Mouse (Mus musculus): ENCODE measurements around the gene Flvcr1.

Flvcr1 gene

DNA sequence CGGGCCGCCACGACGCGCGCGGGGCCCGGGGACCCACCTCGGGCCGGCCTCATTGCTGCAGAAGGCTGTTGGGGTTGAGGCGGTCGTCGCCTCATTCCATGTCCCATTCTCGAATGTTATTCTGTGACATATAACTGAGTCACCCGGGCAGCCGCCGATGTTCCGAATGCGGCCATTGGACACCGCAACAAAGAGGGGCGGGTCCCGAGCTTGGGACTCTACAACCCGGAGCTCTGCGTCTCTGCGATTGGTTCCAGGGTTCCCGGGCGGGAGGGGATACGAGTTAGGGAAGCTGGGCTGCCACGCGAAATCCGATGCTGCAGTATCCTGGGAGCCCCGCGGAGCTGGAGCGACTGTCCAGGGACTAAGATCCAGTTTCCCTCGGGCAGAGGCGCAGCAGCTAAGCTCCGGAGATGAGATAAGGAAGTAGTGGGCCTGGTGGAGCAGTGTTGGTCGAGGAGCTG, 46.8 kb downstream of the Flvcr1 start, which contains the start of gene Vash2:
Gene Vash2 (minus strand): TSS at position 197 of the 464 bp plus-strand sequence.
- peak; percentile 87 for DNase-seq (ENCODE audit: low spot score)

DNA sequence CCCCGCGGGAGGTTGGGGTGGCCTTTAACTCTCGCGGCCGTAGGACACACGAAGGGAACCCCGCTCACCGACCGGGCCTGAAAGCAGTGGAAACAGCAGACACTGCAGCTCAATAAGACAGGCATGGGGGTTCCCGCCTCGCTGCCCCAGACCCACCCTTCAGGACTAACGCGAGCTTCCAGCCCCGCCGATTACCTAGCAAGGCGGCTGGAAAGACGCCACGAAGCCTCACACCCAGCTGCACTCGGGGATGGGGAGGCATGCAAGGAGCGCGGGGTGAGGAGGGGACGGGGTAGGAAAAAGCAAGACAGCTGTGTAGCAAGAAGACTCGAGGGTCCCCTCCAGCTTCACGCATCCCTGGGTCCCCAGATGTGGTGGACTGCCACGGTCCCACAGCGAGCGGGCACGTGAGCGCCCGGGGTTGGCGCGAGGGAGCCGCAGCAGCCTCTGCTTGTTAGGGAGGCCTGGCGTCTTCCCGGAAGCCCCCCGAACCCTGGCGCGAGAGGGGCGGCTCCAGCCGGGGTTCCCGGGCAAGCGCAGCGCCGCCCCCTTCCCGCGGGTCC, 47.4 kb downstream of the Flvcr1 start:
- no peak for DNase-seq (ENCODE audit: low spot score)

DNA sequence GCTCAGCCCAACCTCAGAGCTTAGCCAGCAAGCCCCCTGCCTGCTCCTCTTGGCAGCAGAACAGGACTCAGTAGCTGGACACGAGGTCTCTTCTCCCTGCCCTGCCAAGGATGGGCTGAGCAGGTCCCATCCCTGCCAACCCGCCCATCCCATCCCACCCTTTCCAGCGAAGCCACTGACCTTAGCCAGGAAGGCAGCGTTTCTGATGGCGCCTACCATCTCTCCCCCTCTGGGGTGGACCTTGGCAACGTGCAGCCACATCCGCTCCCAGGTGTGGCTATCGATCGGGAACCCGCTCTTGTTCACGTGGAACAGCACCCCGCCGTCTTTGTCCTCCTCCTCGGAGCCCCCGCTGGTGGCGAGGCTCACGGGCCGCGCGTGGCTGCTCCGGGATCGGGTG, 48.0 kb downstream of the Flvcr1 start:
- DNase-seq (ENCODE audit: low spot score): peak; percentile 9

- DNase-seq (ENCODE audit: low spot score): no peak
These were observed 48.9 kb downstream of the Flvcr1 start for GRCm38 (mm10) chr1:190976887-190977573.

- no peak for DNase-seq (ENCODE audit: low spot score)
These were observed 51.1 kb downstream of the Flvcr1 start for GRCm38 (mm10) chr1:190974833-190975232.

DNA sequence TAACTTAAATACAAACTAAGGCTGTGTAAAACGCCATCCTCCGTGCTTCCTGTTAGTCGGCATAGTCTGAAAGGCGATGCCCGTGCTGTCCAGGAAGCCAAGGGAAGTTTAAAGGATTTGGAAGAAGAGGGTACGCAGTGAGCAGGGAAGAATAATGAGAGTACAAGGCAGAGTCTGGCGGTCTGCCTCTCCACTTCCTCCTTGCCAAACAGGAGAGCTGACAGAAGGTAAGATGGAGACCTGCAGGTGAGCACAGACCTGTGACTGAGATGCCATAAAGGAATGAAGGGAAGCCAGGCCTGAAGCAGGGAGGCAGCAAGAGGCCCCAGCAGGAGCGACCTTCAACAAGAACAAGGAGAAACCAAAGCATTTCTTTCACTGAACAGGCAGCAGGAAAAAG, 51.8 kb downstream of the Flvcr1 start:
- DNase-seq (ENCODE audit: low spot score): no peak

DNA sequence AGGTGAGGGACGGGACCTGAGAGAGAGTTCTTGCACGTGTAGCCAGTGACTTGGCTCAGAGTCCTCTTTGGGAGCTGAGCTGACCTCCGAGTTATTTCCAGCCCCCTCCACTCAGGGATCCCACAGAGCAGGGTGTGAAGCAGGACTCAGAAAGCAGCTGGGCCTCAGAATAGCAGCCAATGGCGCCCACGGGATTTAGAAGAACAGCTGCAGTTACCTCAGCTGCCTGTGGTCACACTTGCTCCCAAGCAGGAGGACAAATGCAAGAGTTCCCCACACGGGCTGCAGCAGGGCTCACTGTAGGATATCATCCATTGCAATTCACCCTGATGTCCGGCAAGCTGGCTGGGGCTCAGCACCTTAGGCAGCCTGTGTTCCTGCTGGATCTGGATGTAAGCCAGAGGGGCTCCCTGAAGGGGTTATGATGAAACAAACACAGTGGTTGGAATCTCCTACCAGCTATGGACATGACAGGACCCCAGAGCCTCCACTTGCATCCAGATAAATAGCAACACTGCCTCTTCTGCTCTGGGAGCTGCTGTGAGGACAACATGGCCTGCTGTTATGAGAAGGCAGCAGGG, 53.3 kb downstream of the Flvcr1 start:
- no peak for DNase-seq (ENCODE audit: low spot score)

DNA sequence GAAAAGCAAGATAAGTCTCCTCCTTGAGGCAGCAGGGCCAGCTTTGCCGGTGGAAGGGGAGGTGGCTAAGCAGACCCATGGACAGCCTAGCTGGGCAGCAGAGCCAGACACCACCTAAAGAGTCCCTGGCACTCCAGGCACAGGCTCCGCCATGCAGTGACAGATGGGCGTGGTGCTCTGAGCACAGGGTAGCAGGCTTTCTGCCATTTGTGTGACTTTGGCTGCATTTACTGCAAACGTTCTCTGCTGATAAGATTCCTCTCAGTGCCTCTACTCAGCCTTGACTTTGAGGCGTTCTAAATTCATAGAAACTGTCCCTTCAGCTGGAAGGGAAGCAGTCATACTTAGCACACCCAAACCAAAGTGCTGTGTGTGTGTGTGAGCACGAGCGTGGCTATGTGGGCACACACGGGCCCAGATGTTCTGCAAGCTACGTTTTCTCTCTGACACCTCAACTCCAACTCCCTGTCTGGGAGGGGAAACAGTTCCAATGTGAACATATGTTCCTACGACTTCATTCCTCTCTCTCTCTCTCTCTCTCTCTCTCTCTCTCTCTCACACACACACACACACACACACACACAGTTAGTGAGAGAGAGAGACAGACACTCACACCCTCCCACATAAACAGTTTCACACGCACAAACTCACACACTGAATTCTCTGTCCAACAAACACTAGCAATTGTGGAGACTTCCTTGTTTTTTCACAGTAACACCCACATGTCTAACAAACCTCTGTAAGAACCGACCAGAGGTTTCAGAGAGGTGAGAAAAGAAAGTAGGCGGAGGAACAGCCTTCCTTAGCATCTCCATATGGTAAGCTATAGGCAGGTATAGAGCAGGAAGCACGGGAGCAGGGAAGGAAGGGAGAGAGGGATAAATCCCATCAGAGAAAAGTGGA, 54.0 kb downstream of the Flvcr1 start:
- DNase-seq (ENCODE audit: low spot score): no peak

DNA sequence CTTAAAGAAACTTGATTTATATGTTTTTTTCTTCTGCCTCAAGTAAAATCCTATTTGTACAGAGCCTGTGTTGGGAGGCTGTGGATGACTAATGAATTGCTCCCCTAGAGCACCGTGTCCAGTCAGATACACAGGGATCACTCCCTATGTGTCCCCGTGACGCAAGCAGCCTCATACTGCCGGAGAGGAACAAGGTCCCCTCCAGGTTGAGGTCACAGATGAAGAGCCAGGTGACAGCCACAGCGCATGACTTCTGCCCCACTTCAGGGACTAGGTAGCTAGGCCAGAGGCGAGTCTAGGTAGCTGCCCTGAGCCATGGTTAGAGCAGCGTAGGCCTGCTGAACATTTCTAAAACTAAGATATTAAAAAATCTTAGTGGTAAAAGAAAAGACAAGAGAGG, 57.9 kb downstream of the Flvcr1 start:
- no peak for DNase-seq (ENCODE audit: low spot score)

DNA sequence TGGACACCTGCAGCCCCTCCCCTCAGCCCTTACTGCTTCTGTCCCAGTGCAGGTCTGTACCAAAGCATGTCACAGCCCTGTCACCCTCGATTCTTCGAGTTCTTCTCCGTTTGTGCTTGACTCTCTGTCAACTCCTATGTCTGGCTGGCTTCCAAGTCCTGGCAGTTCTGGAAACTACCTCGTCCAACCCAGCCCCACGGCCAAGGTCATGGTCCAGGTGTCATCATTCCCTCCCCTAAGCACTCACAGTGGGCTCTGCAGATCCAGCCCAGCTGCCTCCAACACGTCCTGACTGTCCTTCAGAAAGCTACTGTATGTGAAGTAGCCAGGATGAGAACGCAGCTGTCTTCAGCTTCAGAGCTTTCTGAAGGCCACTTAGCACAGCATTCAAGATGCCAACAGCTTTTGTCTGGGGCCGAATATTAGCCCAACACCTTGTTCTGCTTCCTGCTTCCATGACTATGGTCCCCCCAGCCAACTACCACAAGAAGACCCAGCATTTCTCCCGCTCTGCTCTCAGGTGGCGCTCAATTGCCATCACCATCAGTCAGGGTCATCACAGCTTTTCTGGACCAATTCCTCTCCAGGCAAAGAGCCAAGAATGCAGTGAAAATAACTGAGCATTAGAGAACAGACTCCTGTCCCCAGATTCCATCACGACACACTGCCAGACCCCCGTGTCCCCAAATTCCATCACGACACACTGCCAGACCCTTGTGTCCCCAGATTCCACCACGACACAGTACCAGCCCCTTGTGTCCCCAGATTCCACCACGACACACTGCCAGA, 60.8 kb downstream of the Flvcr1 start:
- no peak for DNase-seq (ENCODE audit: low spot score)

DNA sequence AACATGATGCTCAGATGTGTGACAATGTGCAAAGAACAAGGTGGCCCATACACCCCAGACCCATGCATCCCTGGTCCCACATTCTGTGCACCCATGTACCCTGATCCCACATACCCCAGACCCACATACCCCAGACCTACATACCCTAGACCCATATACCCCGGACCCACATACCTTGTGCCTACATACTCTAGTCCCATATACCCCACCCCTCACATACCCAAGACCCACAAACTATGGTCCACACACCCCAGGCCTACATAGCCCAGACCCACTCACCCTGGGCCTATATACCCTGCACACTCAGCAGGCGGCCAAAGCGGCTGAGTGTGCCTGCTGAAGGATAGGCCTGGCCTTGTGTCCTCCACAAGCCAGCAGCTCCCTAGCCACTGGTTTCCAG, 63.2 kb downstream of the Flvcr1 start:
- no peak for DNase-seq (ENCODE audit: low spot score)

- no peak for DNase-seq (ENCODE audit: low spot score)
These were observed 67.1 kb downstream of the Flvcr1 start for GRCm38 (mm10) chr1:190958821-190959220.

All from yolk sac, embryonic 10.5 days (tissue).